Mouse (Mus musculus): ENCODE results near the gene Zscan5b. TPM values are rescaled to one million over a fixed set of nuclear protein-coding genes. Genes with fewer than 3 reads are reported as not detected.

Gene Zscan5b
- total RNA-seq, 1 experiment from 2014 or later: not detected

Other genes with a start within 250 kb of the Zscan5b start
- gene Vmn1r65, start 211.3 kb upstream of the Zscan5b start, total RNA-seq (2017): not detected in 2 replicates
- gene Nlrp4c, start 177.1 kb upstream of the Zscan5b start, total RNA-seq (2017): not detected in 2 replicates
- gene Zfp787, start 66.3 kb upstream of the Zscan5b start, total RNA-seq (2017): 20.0 and 25.5 TPM in 2 replicates
- gene Zfp444, start 50.1 kb upstream of the Zscan5b start, total RNA-seq (2017): 15.2 and 31.9 TPM in 2 replicates
- gene Galp, start 25.2 kb upstream of the Zscan5b start, total RNA-seq (2017): not detected in 2 replicates
- not detected in 2 replicates for gene Epp13, start 30.4 kb downstream of the Zscan5b start, total RNA-seq (2017)
- 5.7 and 7.8 TPM in 2 replicates for gene Zfp667, start 64.3 kb downstream of the Zscan5b start, total RNA-seq (2017)
- gene Zfp583, start 109.0 kb downstream of the Zscan5b start, total RNA-seq (2017): 3.1 and 3.7 TPM in 2 replicates
- 0.39 and 1.2 TPM in 2 replicates for gene Gm3854, start 121.5 kb downstream of the Zscan5b start, total RNA-seq (2017)
- 7.7 and 8.2 TPM in 2 replicates for gene Zfp78, start 141.0 kb downstream of the Zscan5b start, total RNA-seq (2017)
- gene Zfp28, start 161.0 kb downstream of the Zscan5b start, total RNA-seq (2017): 1.4 and 2.1 TPM in 2 replicates
- not detected in 2 replicates for gene Smim17, start 176.4 kb downstream of the Zscan5b start, total RNA-seq (2017)
- gene Gm20715, start 188.0 kb downstream of the Zscan5b start, total RNA-seq (2017): not detected in 2 replicates
- not detected in 2 replicates for gene Olfr1344, start 216.4 kb downstream of the Zscan5b start, total RNA-seq (2017)
- not detected in 2 replicates for gene Olfr1336, start 233.9 kb downstream of the Zscan5b start, total RNA-seq (2017)
- not detected in 2 replicates for gene Olfr1346, start 244.8 kb downstream of the Zscan5b start, total RNA-seq (2017)